In genomic region chr19:32486106-32486724, GRCm38 (mm10) we compare ENCODE assay signal across 8 mouse cellular contexts. TPM values are rescaled to one million over a fixed set of nuclear protein-coding genes. Genes with fewer than 3 reads are reported as not detected.
DNase-seq lines count a peak whose midpoint lies in the region; TF ChIP-seq lines count a peak whose summit lies in the region.
"Not testable (repeated sequence)": the region's sequence is repeated elsewhere in the genome, so short reads cannot be mapped to it uniquely, and the experiment has no call there.

No protein-coding gene starts in this region.

- intact Hi-C loops in left cerebral cortex, postnatal 10 days (cut with DNase I): loop anchor here (5.0 kb wide), 2 partner anchors 99 to 514 kb away; partner anchors contain the start of gene Sgms1

- H3K27ac ChIP-seq in cortical plate, adult 2 months (ENCODE audit: insufficient read depth, low read length): peak overlapping the region; percentile 62; the same call in 1 of the 2 replicates

- DNase-seq in R1 (ENCODE audit: low read depth, low spot score): peak; percentile 61
- peak; percentile 43 for DNase-seq in gastrocnemius, postnatal 10 days
- peak; percentile 75 for DNase-seq in induced T-regulatory cell, adult 2 months (ENCODE audit: low read depth)
- DNase-seq in left cerebral cortex, postnatal 10 days (ENCODE audit: extremely low spot score in 1 of 2, low spot score in 2 of 2): peak; percentile 26 to 71
- peak; percentile 72 to 73 for DNase-seq in right cerebral cortex, postnatal 10 days (ENCODE audit: low spot score in 2 of 2)
- DNase-seq in urinary bladder, postnatal 14 days (ENCODE audit: low spot score): peak; percentile 66

- not testable (repeated sequence) for H3K9me3 ChIP-seq in megakaryocyte, embryonic 14.5 days

- not testable (repeated sequence) for H3K27me3 ChIP-seq in megakaryocyte, embryonic 14.5 days (replicated peaks)

- TF ChIP-seq POLR2A in cortical plate, adult 2 months (IDR thresholded peaks at IDR 0.05; ENCODE audit: extremely low read depth, insufficient read depth, low read length): peak; percentile 57; the same call in 1 of the 2 replicates

- not testable (repeated sequence) for H3K4me1 ChIP-seq in cortical plate, adult 2 months (ENCODE audit: control insufficient read depth, insufficient read depth, low read length)
- peaks cover 34% of the 10 kb centered on the region for H3K4me1 ChIP-seq in megakaryocyte, embryonic 14.5 days

- TF ChIP-seq CTCF in cortical plate, adult 2 months (IDR thresholded peaks at IDR 0.05; ENCODE audit: extremely low read depth, insufficient read depth, low read length): 0 out of 2 replicates have a peak, but pooled peaks have one; percentile 21

- H3K36me3 ChIP-seq in megakaryocyte, embryonic 14.5 days (replicated peaks; ENCODE audit: low read length): not testable (repeated sequence)

- H3K4me3 ChIP-seq in cortical plate, adult 2 months (ENCODE audit: insufficient read depth, low read length): peak overlapping the region; percentile 62
- peak overlapping the region; percentile 97 for H3K4me3 ChIP-seq in megakaryocyte, embryonic 14.5 days (replicated peaks)

RNA-seq across cellular contexts. Expression of gene Minpp1, which starts 0.6 kb away (rescaled TPM):
- polyA plus RNA-seq in cortical plate, adult 2 months (2012; rRNA removed): 46.2 and 48.3 TPM in 2 replicates
- total RNA-seq in gastrocnemius, postnatal 10 days (2021): 10 to 100 TPM; 23.0 to 25.6 TPM
- 10 to 100 TPM; 66.1 to 71.3 TPM for total RNA-seq in left cerebral cortex, postnatal 10 days (2021)
- 41.2 and 92.1 TPM in 2 replicates for polyA plus RNA-seq in megakaryocyte, embryonic 14.5 days (2012; ENCODE audit: insufficient read depth, low replicate concordance)

RNA-seq across cellular contexts. Expression of gene Rpl9-ps6, which starts 19.8 kb away (rescaled TPM):
- 46.1 and 52.8 TPM in 2 replicates for polyA plus RNA-seq in cortical plate, adult 2 months (2012; rRNA removed)
- total RNA-seq in gastrocnemius, postnatal 10 days (2021): 10 to 100 TPM; 43.7 to 46.4 TPM
- 10 to 100 TPM; 24.1 to 32.5 TPM for total RNA-seq in left cerebral cortex, postnatal 10 days (2021)
- 2.3 TPM in 1 of 2 replicates, not detected in the other for polyA plus RNA-seq in megakaryocyte, embryonic 14.5 days (2012; ENCODE audit: insufficient read depth, low replicate concordance)

Comparison
In these comparisons a context has a peak if more than half of its experiments do, and no peak if none do; other contexts are left out.
1. Peak in every context shown above with its lines: DNase-seq, H3K4me3 ChIP-seq and H3K27ac ChIP-seq.